Mouse (Mus musculus): Measurements from ENCODE around the gene Tpbg.
A peak's percentile ranks its signal among the peaks of the same experiment; 100 is the strongest.
"Not testable (repeated sequence)": the region's sequence is repeated elsewhere in the genome, so short reads cannot be mapped to it uniquely, and the experiment has no call there.

The Tpbg gene

DNA sequence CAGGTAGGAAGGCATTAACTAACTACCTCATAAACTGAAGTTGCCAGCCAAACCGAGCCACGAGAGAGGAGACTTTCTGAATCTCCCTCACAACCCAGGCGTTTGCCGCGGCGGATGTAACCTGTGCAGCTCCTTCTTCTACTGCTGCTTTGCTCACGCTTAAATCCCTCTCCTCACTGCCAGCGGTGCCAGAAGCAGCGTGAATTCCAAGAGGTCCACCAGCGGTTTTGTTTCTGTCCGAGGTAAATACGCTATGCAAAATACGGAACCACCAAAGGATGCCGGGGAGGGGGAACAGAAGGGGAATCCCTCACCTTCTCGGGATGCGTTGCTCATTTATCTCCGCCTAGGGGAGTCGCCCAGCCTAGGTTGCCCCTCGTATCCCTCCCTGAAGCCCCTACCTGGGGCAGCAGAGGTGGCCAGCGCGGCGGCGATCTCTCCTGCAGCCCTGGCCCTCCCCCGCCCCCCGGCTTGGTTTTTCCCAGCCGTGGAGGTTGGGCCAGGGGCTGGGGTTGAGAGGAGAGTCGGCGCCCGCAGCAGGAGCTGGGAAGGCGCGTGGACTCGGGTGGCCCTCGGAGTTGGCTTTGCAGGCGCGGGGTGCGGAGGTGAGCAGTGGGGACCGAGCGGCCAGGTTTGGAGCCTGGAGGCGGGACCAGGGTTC, at the start of gene Tpbg:
TSS of gene Tpbg (plus strand) at position 30 of the 661 bp plus-strand sequence.
- peak; percentile 37 for DNase-seq (ENCODE audit: low read depth, low spot score)

DNA sequence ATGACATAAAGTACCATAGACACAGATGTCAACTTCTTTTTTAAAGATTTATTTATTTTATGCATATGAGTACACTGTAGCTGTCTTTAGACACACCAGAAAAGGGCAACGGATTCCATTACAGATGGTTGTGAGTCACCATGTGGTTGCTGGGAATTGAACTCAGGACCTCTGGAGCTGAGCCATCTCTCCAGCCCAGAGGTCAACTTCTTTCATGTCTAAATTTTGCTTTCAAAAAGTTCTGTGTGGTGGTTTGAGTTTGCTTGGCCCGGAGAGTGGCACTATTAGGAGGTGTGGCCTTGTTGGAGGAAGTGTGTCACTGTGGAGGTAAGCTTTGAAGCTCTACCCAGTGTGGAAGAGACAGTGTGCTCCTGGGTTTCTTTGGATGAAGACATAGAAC, 40.2 kb upstream of the Tpbg start:
- DNase-seq (ENCODE audit: low read depth, low spot score) = not testable (repeated sequence)

DNA sequence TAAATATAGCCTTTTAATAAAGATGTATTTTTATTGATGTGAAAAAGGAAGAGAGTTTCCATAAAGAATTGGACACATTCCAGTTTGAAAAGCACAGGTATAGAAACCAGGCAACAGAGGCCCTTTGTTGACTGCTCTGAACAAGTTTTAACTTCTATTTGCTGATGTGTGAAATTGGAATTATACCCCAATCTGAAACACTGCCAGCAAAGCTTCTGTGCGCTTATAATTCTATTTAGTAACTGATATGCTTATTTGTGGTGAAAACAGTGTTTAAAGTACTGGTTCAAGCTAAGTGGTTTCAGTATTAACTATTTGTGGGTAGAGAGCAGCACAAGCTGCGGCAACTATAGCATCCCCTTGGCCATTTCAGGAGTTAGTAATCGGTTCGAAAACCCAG, 39.6 kb upstream of the Tpbg start:
- no peak for DNase-seq (ENCODE audit: low read depth, low spot score)

DNA sequence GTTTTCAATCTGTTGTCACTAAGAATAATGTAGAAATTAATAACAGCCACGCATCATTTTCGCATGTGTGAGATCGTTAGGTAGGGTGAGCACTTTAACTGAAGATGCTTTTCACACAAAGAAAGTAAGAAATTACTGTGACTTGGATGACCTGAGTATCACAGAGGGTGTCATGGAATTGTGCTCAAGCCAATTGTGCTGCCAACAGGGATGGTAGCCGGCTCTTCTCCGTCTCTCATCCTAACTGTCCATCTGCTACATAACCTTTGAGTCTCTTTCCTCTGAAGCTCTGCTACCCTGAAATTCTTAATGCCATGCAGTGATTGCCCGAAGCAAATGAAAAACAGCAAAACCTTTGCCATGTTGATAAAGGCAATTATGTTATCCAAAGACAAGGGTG, 35.8 kb upstream of the Tpbg start:
- peak; percentile 48 for DNase-seq (ENCODE audit: low read depth, low spot score)

DNA sequence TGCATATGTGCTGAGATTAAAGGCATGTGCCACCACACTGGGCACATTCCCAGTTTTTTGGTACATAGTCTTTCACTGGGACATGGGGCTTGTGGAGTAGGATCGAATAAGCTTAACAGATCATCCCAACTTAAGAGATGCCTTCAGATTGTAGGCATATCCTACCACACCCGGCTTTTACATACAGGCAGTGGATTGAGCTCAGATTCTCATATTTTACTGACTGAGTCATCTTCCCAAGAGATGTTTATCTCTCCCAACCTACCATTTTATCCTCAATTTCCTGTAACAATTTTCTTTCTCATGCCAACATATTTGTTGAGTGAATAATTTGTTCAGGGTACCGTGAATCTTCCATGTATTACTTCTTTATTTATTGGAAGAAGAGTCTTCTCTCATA, 32.9 kb upstream of the Tpbg start:
- DNase-seq (ENCODE audit: low read depth, low spot score) = no peak

DNA sequence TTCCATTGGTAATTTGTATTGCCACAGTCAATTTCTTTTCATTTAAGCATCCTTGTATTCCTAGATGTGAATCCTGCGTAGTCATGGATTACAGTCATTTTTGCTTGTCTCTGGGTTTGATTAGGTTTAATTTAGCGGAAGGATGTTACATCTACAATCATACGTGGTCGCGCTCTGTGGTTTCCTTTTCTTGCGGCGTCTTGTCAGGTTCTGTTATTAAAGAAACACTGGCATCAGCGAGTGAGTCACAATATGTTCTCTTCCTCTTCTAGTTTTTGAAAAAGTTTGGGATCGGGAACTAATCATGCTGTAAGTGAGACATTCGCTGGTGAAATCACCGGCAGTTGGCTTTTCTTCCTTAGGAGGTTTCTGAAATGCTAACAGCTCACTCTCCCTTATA, 21.4 kb upstream of the Tpbg start:
- DNase-seq (ENCODE audit: low read depth, low spot score) = no peak

DNA sequence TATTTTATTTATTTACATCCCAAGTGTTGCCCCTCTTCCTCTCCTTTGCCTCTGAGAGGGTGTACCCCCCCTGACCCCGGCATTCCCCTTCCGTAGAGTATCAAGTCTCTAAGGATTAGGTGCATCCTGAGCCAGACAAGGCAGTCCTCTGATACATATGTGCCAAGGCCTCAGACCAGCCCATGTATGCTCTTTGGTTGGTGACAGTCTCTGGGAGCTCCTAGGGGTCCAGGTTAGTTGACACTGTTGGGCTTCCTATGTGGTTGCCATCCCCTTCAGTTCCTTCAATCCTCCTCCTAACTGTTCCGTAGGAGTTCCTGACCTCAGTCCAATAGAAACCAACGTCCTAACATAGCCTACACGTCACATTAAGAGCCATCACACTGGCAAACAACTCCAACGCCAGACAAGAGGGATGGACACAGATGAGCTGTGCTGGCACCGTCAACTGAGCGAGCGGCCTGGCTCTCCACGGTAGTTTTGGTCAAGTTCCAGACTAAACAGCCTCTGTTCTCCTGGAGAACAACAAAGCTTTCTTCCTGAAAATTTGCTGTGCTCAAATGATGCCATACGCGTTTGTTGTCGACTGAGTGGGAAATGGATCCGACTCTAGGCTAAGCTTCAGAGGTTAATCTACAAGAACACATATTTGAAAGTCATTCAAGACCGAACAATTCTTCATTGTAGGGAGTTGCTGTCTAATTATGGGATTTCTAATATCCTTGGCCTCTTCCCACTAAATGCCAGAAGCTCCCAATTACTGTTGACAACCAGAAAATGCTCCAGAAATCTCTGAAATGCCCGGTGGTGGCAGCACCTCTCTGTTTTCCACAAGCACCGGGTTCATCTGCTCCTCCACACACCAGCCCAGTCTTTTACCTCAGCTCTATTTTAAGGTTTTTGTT, 6.4 kb upstream of the Tpbg start:
- peak; percentile 94 for DNase-seq (ENCODE audit: low read depth, low spot score)

DNA sequence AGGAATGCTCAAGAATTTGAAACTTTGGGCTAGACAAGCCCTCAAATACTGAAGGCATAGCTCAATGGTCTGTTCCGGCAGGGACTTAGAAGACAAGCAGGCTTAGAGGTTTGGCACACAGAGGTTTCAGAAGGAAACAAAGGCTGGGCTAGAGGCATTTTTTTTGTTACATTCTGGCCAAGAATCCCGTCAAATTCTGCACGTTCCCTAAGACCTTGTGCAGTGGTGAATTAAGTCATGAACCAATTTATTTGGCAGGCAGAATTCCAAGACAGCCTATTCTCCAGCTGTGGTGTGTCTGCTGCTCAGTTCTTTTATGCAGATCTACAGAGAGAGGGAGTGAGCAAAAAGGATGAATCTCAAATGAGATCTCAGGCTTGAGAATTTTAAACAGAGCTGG, 2.6 kb upstream of the Tpbg start:
- DNase-seq (ENCODE audit: low read depth, low spot score) = no peak

DNA sequence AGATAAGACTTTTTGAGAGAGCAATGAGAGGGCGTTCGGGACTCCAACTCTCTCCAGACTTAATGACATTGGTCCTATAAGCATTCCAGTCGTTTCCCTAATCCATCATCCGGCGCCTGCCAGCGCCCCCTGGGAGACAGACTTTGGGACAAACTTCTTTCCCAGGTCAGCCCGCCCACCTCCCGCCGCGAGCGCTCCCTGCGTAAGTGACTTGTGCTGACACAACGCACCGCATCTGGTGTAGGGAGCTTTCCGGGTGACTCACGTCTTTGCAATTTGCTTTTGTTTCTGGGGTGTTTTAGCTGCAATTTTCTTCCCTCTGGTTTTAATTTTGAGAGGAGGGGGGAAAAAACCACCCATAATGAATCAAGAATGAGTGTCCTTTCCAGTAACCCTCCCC, 289 bp upstream of the Tpbg start:
- DNase-seq (ENCODE audit: low read depth, low spot score) = peak; percentile 75

DNA sequence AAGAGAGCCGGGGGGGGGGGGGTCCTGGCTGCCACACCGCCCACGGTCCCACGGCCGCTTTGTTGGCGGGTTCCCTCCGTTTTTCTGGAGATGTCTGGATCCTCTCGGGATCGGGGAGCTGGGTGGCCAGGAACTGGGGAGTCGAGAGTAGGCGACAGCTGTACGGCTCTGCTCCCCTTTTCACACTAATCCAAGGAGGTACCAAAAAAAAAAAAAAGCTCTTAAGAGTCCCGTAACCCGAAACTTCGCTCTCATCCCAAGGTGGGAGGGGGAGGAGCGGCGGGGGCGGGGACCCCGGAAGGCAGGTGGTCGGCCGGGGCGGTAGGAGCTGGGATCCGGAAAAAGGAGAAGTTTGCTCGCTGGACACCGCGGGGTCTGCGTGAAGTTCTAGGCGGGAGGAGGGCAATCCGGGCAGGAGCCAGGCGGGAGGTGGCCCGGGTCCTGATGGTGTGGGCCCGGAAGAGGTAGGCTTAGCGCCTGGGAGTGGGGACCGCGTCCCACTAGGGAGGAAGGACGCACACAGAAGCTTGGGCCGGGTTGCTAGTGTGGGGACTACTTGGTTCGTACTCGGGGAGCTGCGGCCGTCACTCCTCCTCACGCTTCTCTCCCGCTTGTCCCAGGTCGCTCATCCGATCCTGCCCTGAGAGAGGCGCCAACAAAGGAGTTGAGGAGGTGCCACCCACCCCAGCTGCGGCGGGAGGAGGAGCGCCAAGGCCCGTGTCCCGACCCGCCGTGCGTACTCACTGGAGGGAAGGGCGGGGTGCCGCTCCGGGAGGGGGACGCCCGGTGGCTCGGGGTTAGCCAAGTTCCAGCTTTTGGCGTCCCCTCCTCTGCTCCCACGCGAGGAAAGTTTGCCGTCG, 1.1 kb downstream of the Tpbg start:
- peak; percentile 42 for DNase-seq (ENCODE audit: low read depth, low spot score)

DNA sequence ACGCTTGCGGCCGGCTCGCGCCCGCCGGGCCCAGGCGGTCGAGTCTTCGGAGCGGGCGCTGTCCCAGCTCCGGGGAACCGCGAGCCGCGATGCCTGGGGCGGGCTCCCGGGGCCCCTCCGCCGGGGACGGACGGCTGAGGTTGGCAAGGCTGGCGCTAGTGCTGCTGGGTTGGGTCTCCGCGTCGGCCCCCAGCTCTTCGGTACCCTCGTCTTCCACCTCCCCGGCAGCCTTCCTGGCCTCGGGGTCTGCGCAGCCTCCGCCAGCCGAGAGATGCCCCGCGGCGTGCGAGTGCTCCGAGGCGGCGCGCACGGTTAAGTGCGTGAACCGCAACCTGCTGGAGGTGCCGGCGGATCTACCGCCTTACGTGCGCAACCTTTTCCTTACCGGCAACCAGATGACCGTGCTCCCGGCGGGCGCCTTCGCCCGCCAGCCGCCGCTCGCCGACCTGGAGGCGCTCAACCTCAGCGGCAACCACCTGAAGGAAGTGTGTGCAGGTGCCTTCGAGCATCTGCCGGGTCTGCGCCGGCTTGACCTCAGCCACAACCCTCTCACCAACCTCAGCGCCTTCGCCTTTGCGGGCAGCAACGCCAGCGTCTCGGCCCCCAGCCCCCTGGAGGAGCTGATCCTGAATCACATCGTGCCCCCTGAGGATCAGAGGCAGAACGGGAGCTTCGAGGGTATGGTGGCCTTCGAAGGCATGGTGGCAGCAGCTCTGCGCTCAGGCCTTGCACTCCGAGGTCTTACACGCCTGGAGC, 1.9 kb downstream of the Tpbg start:
- DNase-seq (ENCODE audit: low read depth, low spot score) = no peak

DNA sequence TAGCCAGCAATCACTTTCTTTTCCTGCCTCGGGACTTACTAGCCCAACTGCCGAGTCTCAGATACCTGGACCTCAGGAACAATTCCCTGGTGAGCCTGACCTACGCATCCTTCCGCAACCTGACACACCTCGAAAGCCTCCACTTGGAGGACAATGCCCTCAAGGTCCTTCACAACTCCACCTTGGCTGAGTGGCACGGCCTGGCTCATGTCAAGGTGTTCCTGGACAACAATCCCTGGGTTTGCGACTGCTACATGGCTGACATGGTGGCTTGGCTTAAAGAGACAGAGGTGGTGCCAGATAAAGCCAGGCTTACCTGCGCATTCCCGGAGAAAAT, 2.4 kb downstream of the Tpbg start:
- DNase-seq (ENCODE audit: low read depth, low spot score) = no peak

DNA sequence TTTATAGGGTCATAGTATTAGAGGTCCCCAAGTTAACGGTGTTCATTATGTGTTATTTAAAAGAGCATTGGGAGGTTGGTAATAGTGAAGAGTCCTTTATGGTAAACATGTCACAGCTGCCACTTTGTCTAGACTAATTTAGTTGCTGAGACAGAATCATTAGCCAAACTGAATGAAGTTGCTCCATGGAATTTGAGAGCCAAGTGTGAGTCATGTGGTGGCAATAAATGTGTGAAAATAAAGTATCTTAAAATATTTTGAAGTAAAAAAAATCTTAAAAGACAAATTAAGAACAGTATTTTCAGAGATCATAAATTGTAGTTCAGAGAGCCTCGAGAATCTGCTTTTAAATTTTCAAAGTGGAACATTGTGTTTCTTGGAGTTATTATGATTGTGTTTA, 4.0 kb downstream of the Tpbg start:
- DNase-seq (ENCODE audit: low read depth, low spot score) = no peak

DNA sequence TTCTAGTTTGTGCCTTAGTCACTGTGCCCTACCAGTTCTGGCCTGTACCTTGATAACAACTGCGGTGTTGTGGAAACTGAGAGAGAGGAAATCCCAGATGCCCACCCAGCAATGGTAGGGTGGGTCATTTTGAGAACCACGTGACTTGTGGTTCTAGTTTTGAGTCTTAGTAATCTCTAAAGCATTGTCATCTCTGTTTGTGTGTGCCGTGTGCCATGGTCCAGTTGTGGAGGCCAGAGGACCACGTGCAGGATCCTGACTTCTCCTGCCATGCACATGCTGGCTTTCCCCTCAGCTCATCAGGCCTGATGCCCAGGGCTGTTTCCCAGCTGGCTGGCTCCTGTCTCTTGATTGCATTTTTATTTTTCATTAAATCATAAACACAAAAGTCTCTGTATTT, 12.6 kb downstream of the Tpbg start:
- no peak for DNase-seq (ENCODE audit: low read depth, low spot score)

DNA sequence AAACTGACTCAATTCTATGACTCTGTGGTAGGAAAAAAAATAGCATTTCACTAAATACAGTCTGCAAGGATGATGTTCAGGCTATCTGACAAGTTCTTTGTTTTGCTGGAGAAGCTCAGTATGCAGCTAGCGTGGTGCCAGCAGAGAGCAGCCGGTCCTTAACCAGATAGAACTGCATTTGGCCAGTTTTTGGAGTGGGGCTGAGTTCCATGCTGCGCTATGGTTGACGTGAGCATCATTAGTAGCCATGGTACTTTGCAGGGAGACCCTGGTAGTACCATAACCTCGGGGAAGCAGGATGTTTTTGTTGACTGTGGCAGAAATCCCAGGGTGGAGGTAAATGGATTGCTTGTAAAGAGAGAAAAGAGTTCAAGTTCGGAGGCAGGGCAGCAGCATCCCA, 14.3 kb downstream of the Tpbg start:
- DNase-seq (ENCODE audit: low read depth, low spot score) = no peak

DNA sequence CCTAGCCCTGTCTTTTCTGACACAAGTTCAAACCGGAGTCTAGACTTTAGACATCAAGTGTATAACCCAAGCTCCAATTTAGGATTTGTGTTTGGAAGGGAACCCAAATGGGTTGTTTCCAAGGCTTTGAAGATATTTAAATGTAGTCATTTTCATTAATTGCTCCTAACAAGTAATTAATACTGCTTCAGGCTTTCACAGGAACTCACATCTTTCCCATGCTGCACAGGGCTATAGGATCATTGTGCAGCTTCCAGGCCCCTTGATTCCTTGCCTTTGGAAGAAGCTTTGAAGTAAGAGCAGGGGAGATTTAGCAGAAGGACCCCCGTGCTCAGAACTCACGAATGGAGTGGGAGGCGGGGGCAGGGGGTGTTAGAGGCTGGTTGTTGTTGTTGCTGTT, 18.9 kb downstream of the Tpbg start:
- no peak for DNase-seq (ENCODE audit: low read depth, low spot score)

DNA sequence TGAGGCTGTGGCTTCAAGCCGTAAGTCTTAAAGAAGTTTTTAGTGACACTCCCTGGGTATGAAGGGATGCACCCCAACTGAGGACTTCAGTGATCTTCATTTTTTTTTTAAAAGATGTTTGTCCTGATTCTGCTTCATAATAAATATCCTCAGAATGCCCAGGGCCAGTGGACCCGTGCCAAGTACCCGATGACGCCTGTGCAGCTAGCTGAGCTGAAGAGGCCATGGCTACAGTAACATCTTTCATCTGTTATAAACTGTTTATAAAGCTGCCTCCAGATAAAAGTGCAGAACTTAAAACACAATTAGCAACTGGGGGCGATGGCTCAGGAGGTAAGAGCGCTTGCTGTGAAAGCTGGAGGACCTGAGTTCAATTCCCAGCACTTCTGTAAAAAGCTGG, 20.4 kb downstream of the Tpbg start:
- DNase-seq (ENCODE audit: low read depth, low spot score) = no peak

DNA sequence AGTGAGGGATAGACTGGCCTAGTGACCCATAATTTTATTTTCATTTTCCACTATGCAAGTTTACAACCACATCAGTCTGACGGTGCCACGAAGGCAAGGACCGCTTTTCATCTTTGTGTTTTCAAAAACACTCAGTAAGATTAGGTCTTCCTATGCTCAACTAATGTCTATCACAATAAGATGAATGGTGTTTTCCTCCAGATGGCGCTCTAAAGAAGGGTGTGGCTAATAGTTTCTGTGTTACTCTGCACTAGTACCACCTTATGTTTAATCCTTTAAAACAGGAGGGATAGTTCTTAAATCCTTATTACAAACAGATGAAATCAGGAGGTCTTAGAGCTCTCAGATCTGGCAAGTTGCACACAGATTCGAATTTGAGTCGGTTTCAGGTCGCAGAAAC, 30.7 kb downstream of the Tpbg start:
- DNase-seq (ENCODE audit: low read depth, low spot score) = no peak

DNA sequence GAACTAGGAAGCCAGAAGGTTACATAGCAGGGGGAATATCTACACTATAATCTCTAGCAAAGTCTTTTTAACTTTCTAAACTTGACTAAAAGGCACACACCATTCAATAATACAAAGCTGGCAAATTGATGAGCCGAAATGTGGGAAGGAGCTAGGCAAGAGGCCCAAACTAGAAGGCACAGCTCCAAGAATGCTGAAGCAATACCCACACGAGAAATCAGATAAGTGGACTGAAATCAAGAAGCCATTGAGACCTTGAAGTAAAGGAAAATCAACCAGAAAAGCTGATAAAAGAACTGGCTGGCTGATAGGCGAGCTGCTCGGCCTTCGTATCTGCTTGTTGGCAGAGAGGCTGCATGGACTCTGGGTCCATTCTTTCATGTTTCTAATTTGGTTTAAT, 51.5 kb downstream of the Tpbg start:
- peak; percentile 33 for DNase-seq (ENCODE audit: low read depth, low spot score)
